Mouse (Mus musculus) 3134 (cell line): Measurements from ENCODE around the gene Tmem86a.
A peak's percentile ranks its signal among the peaks of the same experiment; 100 is the strongest.

Experiments
- DNase-seq: peaks from one replicate; pipeline ENCODE4 v3.0.0-alpha.2; 2011; ENCODE audit warnings: low spot score; ENCODE audit not compliant: insufficient read length; ENCODE audit errors: extremely low read depth

Tmem86a gene

GRCm38 (mm10) chr7:47050366-47050765 is at the start of gene Tmem86a:
TSS of gene Tmem86a (plus strand) at chr7:47050601.
- peak; percentile 89 for DNase-seq

GRCm38 (mm10) chr7:47000644-47000983 is 49.8 kb upstream of the Tmem86a start:
- peak; percentile 58 for DNase-seq

GRCm38 (mm10) chr7:47001125-47001899 is 49.1 kb upstream of the Tmem86a start:
- no peak for DNase-seq

GRCm38 (mm10) chr7:47001900-47002275 is 48.5 kb upstream of the Tmem86a start:
- DNase-seq, result no peak

GRCm38 (mm10) chr7:47003411-47004115 is 46.8 kb upstream of the Tmem86a start:
- DNase-seq, result no peak

GRCm38 (mm10) chr7:47007109-47007780 is 43.2 kb upstream of the Tmem86a start:
- DNase-seq, result no peak

GRCm38 (mm10) chr7:47007818-47008167 is 42.6 kb upstream of the Tmem86a start:
- no peak for DNase-seq

GRCm38 (mm10) chr7:47008168-47008993 is 42.0 kb upstream of the Tmem86a start, which contains the start of gene Spty2d1:
TSS of gene Spty2d1 (minus strand) at chr7:47008411.
- DNase-seq, result peak; percentile 96

- DNase-seq, result no peak
These were observed 37.2 kb upstream of the Tmem86a start for GRCm38 (mm10) chr7:47013131-47013767.

GRCm38 (mm10) chr7:47014564-47015389 is 35.6 kb upstream of the Tmem86a start:
- DNase-seq, result peak; percentile 65

- DNase-seq, result peak; percentile 88
These were observed 34.9 kb upstream of the Tmem86a start for GRCm38 (mm10) chr7:47015390-47016065.

GRCm38 (mm10) chr7:47016602-47017001 is 33.8 kb upstream of the Tmem86a start:
- no peak for DNase-seq

- DNase-seq, result no peak
These were observed 33.3 kb upstream of the Tmem86a start for GRCm38 (mm10) chr7:47017146-47017545.

GRCm38 (mm10) chr7:47019641-47020040 is 30.8 kb upstream of the Tmem86a start:
- DNase-seq, result no peak

- no peak for DNase-seq
These were observed 29.4 kb upstream of the Tmem86a start for GRCm38 (mm10) chr7:47020956-47021355.

GRCm38 (mm10) chr7:47022482-47022881 is 27.9 kb upstream of the Tmem86a start:
- DNase-seq, result no peak

- DNase-seq, result peak; percentile 49
These were observed 26.9 kb upstream of the Tmem86a start for GRCm38 (mm10) chr7:47023530-47023929.

- DNase-seq, result no peak
These were observed 25.9 kb upstream of the Tmem86a start for GRCm38 (mm10) chr7:47024454-47024853.

- DNase-seq, result no peak
These were observed 25.0 kb upstream of the Tmem86a start for GRCm38 (mm10) chr7:47025429-47025828.
